Mouse (Mus musculus): ENCODE measurements around the gene Gstm2. TPM values are rescaled to one million over a fixed set of nuclear protein-coding genes. Genes with fewer than 3 reads are reported as not detected.
"Not testable (repeated sequence)": the region's sequence is repeated elsewhere in the genome, so short reads cannot be mapped to it uniquely, and the experiment has no call there.

Gene Gstm2
- polyA plus RNA-seq, 1 experiment from 2014 or later, result 103 TPM

DNA sequence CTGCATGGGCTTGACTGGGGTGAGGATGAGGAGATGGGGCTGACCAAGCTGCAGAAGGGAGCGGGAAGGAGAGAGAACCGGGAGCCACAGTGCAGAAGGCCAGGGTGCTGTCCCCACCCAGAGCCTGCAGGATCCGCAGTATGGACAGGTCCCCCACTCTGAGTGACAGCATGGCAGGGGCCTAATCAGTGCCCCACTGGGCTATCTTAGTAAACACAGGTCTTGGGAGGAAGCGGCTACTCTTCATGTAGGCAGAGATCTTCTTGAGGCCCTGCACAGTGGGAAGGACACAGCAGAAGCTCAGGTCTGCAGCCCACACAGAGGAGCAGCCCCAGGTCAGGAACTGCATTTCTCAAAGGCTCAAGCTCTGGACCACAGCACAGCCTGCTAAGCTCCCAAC is 22.2 kb downstream of the Gstm2 start:
- no peak for ATAC-seq (ENCODE audit: insufficient read depth)
- no peaks in the 10 kb centered on the region for H3K36me3 ChIP-seq (ENCODE audit: insufficient read depth)
- H3K27ac ChIP-seq (ENCODE audit: low read depth), result no peak overlapping the region
- no peak overlapping the region for H3K4me3 ChIP-seq (ENCODE audit: low read depth, low read length)
- no peaks in the 10 kb centered on the region for H3K27me3 ChIP-seq (ENCODE audit: insufficient read depth, low read length)
- H3K9ac ChIP-seq, result no peak overlapping the region
- no peak for DNase-seq
- no peak overlapping the region for H3K4me2 ChIP-seq
- whole genome bisulfite sequencing, result 76% methylated on average over 4 of the region's 4 CpGs
- H3K4me1 ChIP-seq (ENCODE audit: insufficient read depth), result no peaks in the 10 kb centered on the region
- no peaks in the 10 kb centered on the region for H3K9me3 ChIP-seq (ENCODE audit: low read depth, low read length)
- no peak for TF ChIP-seq CTCF (IDR thresholded peaks at IDR 0.05; ENCODE audit: low read depth)

DNA sequence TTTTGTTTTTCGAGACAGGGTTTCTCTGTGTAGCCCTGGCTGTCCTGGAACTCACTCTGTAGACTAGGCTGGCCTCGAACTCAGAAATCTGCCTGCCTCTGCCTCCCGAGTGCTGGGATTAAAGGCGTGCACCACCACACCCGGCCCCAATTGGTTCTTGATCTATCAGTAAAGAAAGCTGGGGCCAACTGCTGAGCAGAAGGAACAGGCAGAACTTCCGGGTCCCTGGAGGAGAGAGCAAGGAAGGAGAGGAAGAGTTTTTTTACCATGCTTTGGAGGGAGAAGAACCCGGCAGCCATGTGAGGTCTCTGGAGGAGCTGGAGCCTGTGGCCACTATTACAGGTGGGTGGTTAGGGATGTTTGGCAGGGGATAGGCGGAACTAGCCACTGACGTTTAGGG is 31.0 kb downstream of the Gstm2 start:
- not testable (repeated sequence) for H3K27ac ChIP-seq (ENCODE audit: low read depth); H3K4me1 ChIP-seq (ENCODE audit: insufficient read depth); DNase-seq; H3K36me3 ChIP-seq (ENCODE audit: insufficient read depth); H3K9me3 ChIP-seq (ENCODE audit: low read depth, low read length); ATAC-seq (ENCODE audit: insufficient read depth); H3K4me2 ChIP-seq; H3K4me3 ChIP-seq (ENCODE audit: low read depth, low read length); H3K27me3 ChIP-seq (ENCODE audit: insufficient read depth, low read length); H3K9ac ChIP-seq
- WGBS, result 87% methylated on average over 9 of the region's 9 CpGs

DNA sequence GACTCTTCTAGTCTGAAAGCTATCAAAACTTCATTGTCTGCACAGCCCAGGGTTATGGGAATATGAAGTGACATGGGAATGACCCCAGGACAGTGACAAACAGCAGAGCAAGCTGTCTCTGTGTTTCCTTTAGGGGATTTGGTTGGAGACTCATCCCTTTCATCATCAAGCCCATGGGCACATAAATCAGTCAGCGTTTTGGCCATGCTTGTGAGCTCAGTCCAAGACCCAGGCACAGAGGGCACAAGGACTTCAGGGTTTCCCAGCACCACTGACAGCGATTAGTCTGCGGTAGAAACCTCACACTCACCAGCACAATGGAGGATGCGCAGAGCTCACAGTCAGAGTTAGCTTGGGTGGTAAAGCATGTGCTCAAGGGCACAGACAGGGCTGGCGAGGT is 32.3 kb downstream of the Gstm2 start:
- TF ChIP-seq CTCF (IDR thresholded peaks at IDR 0.05; ENCODE audit: low read depth), result no peak
- Histone ChIP-seq H3K27ac (ENCODE audit: low read depth) (no peak overlapping the region), H3K9me3 (ENCODE audit: low read depth, low read length) (no peaks in the 10 kb centered on the region), H3K9ac (no peak overlapping the region), H3K4me3 (ENCODE audit: low read depth, low read length) (no peak overlapping the region), H3K4me2 (no peak overlapping the region), H3K4me1 (ENCODE audit: insufficient read depth) (no peaks in the 10 kb centered on the region), H3K36me3 (ENCODE audit: insufficient read depth) (no peaks in the 10 kb centered on the region), H3K27me3 (ENCODE audit: insufficient read depth, low read length) (no peaks in the 10 kb centered on the region)
- no peak for ATAC-seq (ENCODE audit: insufficient read depth)
- 79% methylated on average over 5 of the region's 5 CpGs for WGBS
- DNase-seq, result no peak

DNA sequence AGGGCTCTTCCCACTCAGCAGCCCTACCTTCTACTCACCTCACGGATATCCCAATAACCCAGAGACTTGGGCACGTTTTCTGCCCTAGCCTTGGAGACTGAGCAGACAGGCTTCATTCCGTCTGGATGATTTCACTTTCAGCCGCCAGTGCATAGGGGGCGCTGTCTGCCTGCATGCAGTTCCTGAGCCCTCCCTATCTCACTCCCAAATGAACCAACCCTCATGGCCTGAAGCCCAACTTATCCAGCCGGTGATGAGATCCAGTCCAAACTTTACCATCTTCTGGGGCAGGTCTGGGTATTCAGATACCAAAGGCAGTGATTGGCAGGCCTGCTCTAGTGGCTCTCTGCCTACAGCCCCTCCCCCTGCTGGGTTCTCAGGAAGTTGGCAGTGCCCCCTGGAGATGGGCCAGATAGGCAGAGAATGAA is 32.9 kb downstream of the Gstm2 start:
- Histone ChIP-seq H3K36me3 (ENCODE audit: insufficient read depth) (no peaks in the 10 kb centered on the region), H3K4me3 (ENCODE audit: low read depth, low read length) (no peak overlapping the region), H3K9ac (no peak overlapping the region), H3K9me3 (ENCODE audit: low read depth, low read length) (no peaks in the 10 kb centered on the region), H3K27me3 (ENCODE audit: insufficient read depth, low read length) (no peaks in the 10 kb centered on the region), H3K4me2 (no peak overlapping the region), H3K4me1 (ENCODE audit: insufficient read depth) (no peaks in the 10 kb centered on the region), H3K27ac (ENCODE audit: low read depth) (no peak overlapping the region)
- peak; percentile 79 for TF ChIP-seq CTCF (IDR thresholded peaks at IDR 0.05; ENCODE audit: low read depth)
- 22% methylated on average over 6 of the region's 6 CpGs for WGBS
- DNase-seq (peak; percentile 76), ATAC-seq (ENCODE audit: insufficient read depth) (peak; percentile 44; the same call in 1 of the 2 replicates)

DNA sequence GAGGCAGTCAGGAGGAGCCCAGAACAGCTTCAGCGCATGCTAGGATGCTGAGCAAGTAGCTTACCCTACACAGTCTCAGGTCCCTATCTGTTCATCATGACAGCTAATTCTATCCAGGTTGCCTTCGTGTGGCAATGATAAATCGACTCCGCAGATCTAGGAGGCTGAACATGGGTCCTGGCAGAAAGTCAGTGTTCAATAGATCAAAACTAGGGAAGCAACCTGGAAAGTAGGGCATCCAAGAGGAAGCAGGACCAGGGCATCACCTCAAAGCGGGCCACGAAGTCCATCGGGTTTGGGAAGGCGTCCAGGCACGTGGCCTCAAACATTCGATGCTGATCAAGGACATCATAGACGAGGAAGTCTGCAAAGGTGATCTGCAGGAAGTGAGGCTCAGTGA is 35.7 kb downstream of the Gstm2 start:
- no peak for TF ChIP-seq CTCF (IDR thresholded peaks at IDR 0.05; ENCODE audit: low read depth)
- DNase-seq, result no peak
- ATAC-seq (ENCODE audit: insufficient read depth), result no peak
- Histone ChIP-seq H3K36me3 (ENCODE audit: insufficient read depth) (no peaks in the 10 kb centered on the region), H3K9ac (no peak overlapping the region), H3K27me3 (ENCODE audit: insufficient read depth, low read length) (no peaks in the 10 kb centered on the region), H3K4me3 (ENCODE audit: low read depth, low read length) (no peak overlapping the region), H3K9me3 (ENCODE audit: low read depth, low read length) (no peaks in the 10 kb centered on the region), H3K4me1 (ENCODE audit: insufficient read depth) (no peaks in the 10 kb centered on the region), H3K27ac (ENCODE audit: low read depth) (no peak overlapping the region), H3K4me2 (no peak overlapping the region)
- 81% methylated on average over 11 of the region's 11 CpGs for WGBS

DNA sequence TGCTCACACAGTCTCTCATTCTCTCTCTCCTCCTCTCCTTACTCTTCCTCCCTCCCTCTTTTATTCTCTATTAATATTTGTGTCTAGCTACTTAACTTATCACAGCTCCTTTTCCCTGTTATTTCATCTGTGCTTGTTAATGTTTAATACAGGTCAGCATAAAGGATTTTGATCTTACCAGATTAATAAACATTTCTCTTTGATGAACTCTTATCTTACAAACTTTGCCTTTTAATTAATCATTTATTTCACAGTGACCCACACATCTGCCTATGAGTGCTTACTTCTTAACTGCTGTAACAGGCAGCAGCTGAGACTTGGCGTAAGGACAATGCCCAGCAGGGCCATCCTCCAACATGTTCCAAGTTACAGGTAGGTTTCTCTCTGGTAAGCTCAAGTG is 36.8 kb downstream of the Gstm2 start:
- H3K27ac ChIP-seq (ENCODE audit: low read depth); H3K36me3 ChIP-seq (ENCODE audit: insufficient read depth); H3K27me3 ChIP-seq (ENCODE audit: insufficient read depth, low read length); ATAC-seq (ENCODE audit: insufficient read depth); H3K4me2 ChIP-seq; H3K9ac ChIP-seq; H3K4me3 ChIP-seq (ENCODE audit: low read depth, low read length); H3K9me3 ChIP-seq (ENCODE audit: low read depth, low read length); DNase-seq; H3K4me1 ChIP-seq (ENCODE audit: insufficient read depth): not testable (repeated sequence)
- 82% methylated on average over 1 of the region's 1 CpGs for WGBS

DNA sequence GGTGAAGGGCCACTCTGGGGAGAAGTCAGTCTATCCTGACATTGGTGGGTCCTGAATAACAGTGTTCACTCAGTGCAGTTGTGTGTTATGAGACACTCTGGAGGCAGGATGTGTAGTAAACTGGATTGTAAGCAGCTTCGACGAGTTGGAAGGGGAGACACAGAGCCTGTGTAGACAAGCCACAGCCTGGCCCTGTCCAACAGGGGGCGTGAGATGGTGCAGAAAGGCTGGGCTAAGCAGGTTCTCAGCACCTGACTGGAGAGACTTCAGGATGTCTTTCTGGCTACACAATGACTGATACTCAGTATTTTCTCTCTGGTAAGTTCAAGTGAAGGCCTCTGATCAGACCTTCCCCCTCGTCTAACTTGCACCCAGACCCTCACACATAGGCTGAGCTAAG is 40.5 kb downstream of the Gstm2 start:
- Histone ChIP-seq H3K36me3 (ENCODE audit: insufficient read depth) (no peaks in the 10 kb centered on the region), H3K27ac (ENCODE audit: low read depth) (no peak overlapping the region)
- peak; percentile 32 for TF ChIP-seq CTCF (IDR thresholded peaks at IDR 0.05; ENCODE audit: low read depth)

More for the DNA sequence above, 40.5 kb downstream of the Gstm2 start:
- WGBS, result 54% methylated on average over 4 of the region's 4 CpGs
- ATAC-seq (ENCODE audit: insufficient read depth), result no peak
- no peaks in the 10 kb centered on the region for H3K9me3 ChIP-seq (ENCODE audit: low read depth, low read length)
- H3K4me2 ChIP-seq, result no peak overlapping the region
- H3K4me1 ChIP-seq (ENCODE audit: insufficient read depth), result no peaks in the 10 kb centered on the region
- DNase-seq, result no peak
- H3K4me3 ChIP-seq (ENCODE audit: low read depth, low read length), result no peak overlapping the region
- H3K27me3 ChIP-seq (ENCODE audit: insufficient read depth, low read length), result no peaks in the 10 kb centered on the region
- no peak overlapping the region for H3K9ac ChIP-seq

Data from lung, embryonic 14.5 days (tissue).